Mouse (Mus musculus) testis, adult 2 months (tissue): ENCODE measurements around the gene Limk2.

Experiments used
- CTCF ChIP-seq: fragments of 200-500 bp; IDR thresholded peaks from 2 replicates; pipeline ENCODE4 v1.5.1; 2012; ENCODE audit warnings: low read depth, mild to moderate bottlenecking, inconsistent platforms, low read length, moderate library complexity; ENCODE audit not compliant: control insufficient read depth, insufficient read depth, insufficient replicate concordance
- POLR2A ChIP-seq: fragments of 200-500 bp; IDR thresholded peaks from 2 replicates; pipeline ENCODE4 v1.6.1; 2012; ENCODE audit warnings: low read depth, mild to moderate bottlenecking, inconsistent platforms, low read length, moderate library complexity; ENCODE audit not compliant: control insufficient read depth

DNA sequence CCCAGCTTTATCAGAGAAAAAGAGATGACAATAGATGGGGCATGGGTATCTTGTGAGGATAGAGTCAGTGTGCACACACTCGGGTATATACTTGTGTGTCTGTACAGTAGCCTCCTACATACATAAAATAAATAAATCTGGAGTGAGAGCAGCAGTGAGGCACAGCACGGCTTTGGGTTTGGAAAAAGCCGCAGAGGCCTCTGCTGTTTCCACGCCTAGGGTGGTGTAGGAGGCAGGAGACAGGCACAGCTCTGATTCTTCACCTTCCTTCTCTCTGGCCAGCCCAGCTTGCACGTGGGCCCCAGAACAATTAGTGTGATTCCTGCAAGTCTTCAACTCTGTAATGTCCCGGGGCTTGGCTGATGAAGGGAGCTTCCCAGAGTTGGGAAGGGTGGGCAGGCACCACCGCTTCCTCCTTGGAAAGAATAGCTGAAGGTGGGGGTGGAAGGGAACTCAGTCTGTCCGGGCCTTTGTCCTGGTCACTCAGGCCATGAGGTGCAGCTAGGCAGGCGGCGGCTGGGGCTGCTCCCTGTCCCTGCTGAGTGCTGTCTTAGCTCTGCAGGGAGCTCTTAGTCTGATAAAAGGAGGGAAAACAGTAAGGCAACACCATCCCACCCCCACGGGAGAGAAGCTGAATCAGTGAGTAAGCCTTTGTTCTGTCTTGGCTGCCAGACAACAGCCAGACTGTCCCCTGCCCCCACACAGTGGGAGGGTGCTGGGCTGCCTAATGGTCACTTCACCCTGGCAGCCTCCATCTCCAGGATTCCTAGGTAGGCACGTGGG is 71.6 kb downstream of the Limk2 start:
- TF ChIP-seq POLR2A (peak; percentile 32; the same call in 1 of the 2 replicates), CTCF (no peak)
